Mouse (Mus musculus) heart, adult 2 months (tissue): Measurements from ENCODE around the gene Stox2.

Source experiments
- CTCF ChIP-seq: fragments of 200-600 bp; IDR thresholded peaks from 2 replicates; pipeline ENCODE4 v1.8.1; 2022; ENCODE audit warnings: antibody characterized with exemption, mild to moderate bottlenecking, moderate library complexity
- POLR2A ChIP-seq: fragments of 200-500 bp; IDR thresholded peaks from 2 replicates; pipeline ENCODE4 v1.6.1; 2011; ENCODE audit warnings: mild to moderate bottlenecking, low read depth, low read length, control low read depth; ENCODE audit not compliant: insufficient read depth

- TF ChIP-seq CTCF (no peak), POLR2A (no peak)
Observed at GRCm38 (mm10) chr8:47230057-47230456, 216.1 kb downstream of the Stox2 start.
